Mouse (Mus musculus) liver, postnatal 0 days (tissue): Measurements from ENCODE around the gene Zfp72. TPM values are rescaled to one million over a fixed set of nuclear protein-coding genes. Genes with fewer than 3 reads are reported as not detected.

Experiments
- ATAC-seq: fragments of 200-750 bp; cut with Nextera tagmentation; 2 replicates; pipeline ENCODE4 v1.8.0; 2017; ENCODE audit warnings: mild to moderate bottlenecking, moderate library complexity
- DNase-seq: peaks from one replicate; pipeline ENCODE4 v3.0.0-alpha.2; 2016
- H3K27ac ChIP-seq: fragments of 300-500 bp; sonication (generic); 2 replicates; pipeline ENCODE4 v1.5.1; 2014; ENCODE audit warnings: antibody characterized with exemption, moderate library complexity, mild to moderate bottlenecking, low read depth
- H3K27me3 ChIP-seq: fragments of 300-500 bp; sonication (generic); 2 replicates; pipeline ENCODE4 v1.6.1; 2014; ENCODE audit warnings: low read length, control low read depth, mixed read lengths; ENCODE audit not compliant: insufficient read depth
- H3K36me3 ChIP-seq: fragments of 300-500 bp; sonication (generic); replicated peaks from 2 replicates; pipeline ENCODE4 v1.6.1; 2014; ENCODE audit warnings: mild to moderate bottlenecking, control low read depth, low read length, moderate library complexity, mixed read lengths; ENCODE audit not compliant: insufficient read depth
- H3K4me1 ChIP-seq: fragments of 300-500 bp; sonication (generic); 2 replicates; pipeline ENCODE4 v1.6.1; 2014; ENCODE audit warnings: antibody characterized with exemption, mild to moderate bottlenecking, control low read depth; ENCODE audit not compliant: insufficient read depth
- H3K4me2 ChIP-seq: fragments of 300-500 bp; sonication (generic); 2 replicates; pipeline ENCODE4 v1.6.1; 2014; ENCODE audit warnings: low read depth, mild to moderate bottlenecking, low read length, moderate library complexity, mixed read lengths
- H3K4me3 ChIP-seq: fragments of 300-500 bp; sonication (generic); 2 replicates; pipeline ENCODE4 v1.5.1; 2014; ENCODE audit warnings: low read depth, low read length
- H3K9ac ChIP-seq: fragments of 300-500 bp; sonication (generic); replicated peaks from 2 replicates; pipeline ENCODE4 v1.6.1; 2014; ENCODE audit warnings: mild to moderate bottlenecking, moderate library complexity
- H3K9me3 ChIP-seq: fragments of 300-500 bp; sonication (generic); 2 replicates; pipeline ENCODE4 v1.6.1; 2016; ENCODE audit warnings: mild to moderate bottlenecking, control low read depth, low read length, mixed read lengths
- CTCF ChIP-seq: sonication (generic); IDR thresholded peaks from 2 replicates; pipeline ENCODE4 v1.5.1; 2016; ENCODE audit warnings: antibody characterized with exemption, low read depth
- EP300 ChIP-seq: IDR thresholded peaks from 2 replicates; pipeline ENCODE4 v1.6.1; 2016; ENCODE audit warnings: antibody characterized with exemption, low read depth, mild to moderate bottlenecking
- WGBS: fragments of 180-500 bp; shearing (Covaris S2); extraction: QIAGEN DNeasy Blood & Tissue Kit; methylation state at CpG from one replicate; pipeline ENCODE4 v1.1.7; 2014; ENCODE audit not compliant: insufficient replicate concordance; 5-methylcytosine and 5-hydroxymethylcytosine counted together
- polyA plus RNA-seq: library from polyadenylated mRNA; unstranded; fragments of >200 nt; fragmentation: Nextera tagmentation; extraction: Ambion mirVana; gene quantifications from 2 replicates; pipeline ENCODE4 v1.2.1, GENCODE M21; 2015

The Zfp72 gene
- 0.60 and 0.70 TPM in 2 replicates for polyA plus RNA-seq

DNA sequence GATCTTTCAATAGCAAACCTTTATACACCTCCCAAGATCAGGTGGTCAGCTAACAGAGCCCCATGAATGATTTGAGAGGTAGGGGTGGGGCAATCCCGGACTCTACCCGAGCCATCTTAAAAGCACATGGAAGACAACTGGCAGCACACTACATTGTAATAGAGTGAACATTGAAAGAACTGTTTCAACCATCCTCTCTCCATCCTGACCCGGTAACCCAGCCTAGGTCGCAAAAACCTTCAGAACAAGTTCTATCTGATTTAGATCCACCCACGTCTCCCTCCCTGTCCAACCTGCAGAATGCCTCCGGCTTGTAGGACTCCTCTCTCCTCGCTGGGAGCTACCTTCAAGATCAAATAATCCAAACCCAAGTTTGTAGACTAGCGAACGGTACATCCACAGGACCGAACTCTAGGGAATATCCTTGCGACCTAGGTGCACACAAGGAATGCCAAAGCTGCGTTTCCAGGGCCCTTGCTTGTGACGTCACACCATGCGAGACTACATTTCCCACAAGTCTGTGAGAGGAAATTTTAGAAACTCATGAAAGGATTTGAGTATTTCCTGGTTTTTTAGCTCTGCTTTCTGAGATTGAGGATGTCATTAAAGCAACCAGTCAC, at the start of gene Zfp72:
TSS of gene Zfp72 (minus strand) at position 466 of the 620 bp plus-strand sequence.
- H3K36me3 ChIP-seq: no peaks in the 10 kb centered on the region
- peak within 1 kb of the TSS; percentile 79 for H3K4me2 ChIP-seq
- no peak within 1 kb of the TSS for H3K27ac ChIP-seq
- TF ChIP-seq EP300: no peak
- TF ChIP-seq CTCF: no peak
- peak within 1 kb of the TSS; percentile 61 for H3K9ac ChIP-seq
- WGBS: 3% methylated on average over 14 of the region's 14 CpGs
- peaks cover 8% of the 10 kb centered on the region; the same call in 1 of the 2 replicates for H3K4me1 ChIP-seq
- H3K27me3 ChIP-seq: no peaks in the 10 kb centered on the region
- ATAC-seq (peak; percentile 86), DNase-seq (peak; percentile 66)
- peak within 1 kb of the TSS; percentile 68 for H3K4me3 ChIP-seq
- no peaks in the 10 kb centered on the region for H3K9me3 ChIP-seq

DNA sequence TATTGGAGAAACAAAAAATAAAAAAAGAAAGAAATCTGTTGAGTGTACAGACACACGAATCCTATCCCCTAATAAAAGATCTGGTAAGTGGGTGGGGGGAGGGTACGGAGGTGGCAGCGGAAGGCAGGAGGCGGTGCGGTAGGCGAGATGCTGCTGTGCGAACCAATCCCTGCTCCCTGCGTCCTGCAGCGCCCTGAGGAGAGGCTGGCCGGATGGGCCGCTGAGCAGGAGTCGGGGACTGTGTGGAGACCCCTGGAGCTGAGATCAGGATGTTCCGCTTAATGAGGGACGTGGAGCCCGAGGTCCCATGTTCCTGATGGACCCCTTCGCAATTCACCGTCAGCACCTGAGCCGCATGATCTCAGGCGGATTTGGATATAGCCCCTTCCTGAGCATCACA, 49.3 kb upstream of the Zfp72 start:
- Histone ChIP-seq H3K9me3 (peaks cover 16% of the 10 kb centered on the region), H3K4me2 (no peak overlapping the region), H3K27me3 (no peaks in the 10 kb centered on the region), H3K36me3 (no peaks in the 10 kb centered on the region), H3K27ac (no peak overlapping the region), H3K9ac (no peak overlapping the region), H3K4me1 (no peaks in the 10 kb centered on the region), H3K4me3 (no peak overlapping the region)
- no peak for DNase-seq
- no peak for ATAC-seq
- TF ChIP-seq EP300: no peak
- no peak for TF ChIP-seq CTCF
- 26% methylated on average over 19 of the region's 19 CpGs for WGBS

DNA sequence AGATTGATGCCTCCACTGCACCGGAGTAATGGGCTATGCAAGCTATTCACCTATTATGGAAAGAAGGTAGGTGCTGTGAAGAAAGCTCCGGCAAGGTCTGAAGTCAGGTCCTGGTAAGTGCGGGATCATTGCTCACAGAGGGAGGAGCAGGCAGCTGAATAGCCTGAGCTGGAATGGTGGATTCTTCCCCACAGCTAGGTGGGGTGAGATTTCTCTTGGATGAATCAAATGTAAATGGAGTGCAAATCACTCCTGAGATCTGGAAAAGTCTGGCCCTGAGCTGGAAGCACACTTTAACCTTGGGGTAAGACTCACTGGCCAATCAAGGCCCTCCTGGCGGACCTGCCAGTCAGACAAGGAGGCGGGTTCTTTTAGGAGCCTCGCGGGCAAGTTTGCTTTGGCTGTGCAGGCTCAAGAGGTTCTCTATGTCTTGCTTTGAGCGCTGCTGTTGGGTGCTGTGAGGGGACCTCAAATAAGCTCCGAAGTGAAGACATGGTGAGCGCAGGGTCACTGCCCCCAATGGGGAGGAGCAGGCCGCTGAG, 8.7 kb upstream of the Zfp72 start, which contains the start of gene Ftl1-ps1:
TSS of gene Ftl1-ps1 (plus strand) at position 397 of the 542 bp plus-strand sequence.
- H3K9ac ChIP-seq: no peak within 1 kb of the TSS
- H3K27ac ChIP-seq: no peak within 1 kb of the TSS
- no peak within 1 kb of the TSS for H3K4me3 ChIP-seq
- H3K4me2 ChIP-seq: peak within 1 kb of the TSS; percentile 7; the same call in 1 of the 2 replicates
- no peaks in the 10 kb centered on the region for H3K27me3 ChIP-seq
- no peaks in the 10 kb centered on the region for H3K36me3 ChIP-seq
- ATAC-seq (no peak), DNase-seq (no peak)
- WGBS: 24% methylated on average over 11 of the region's 11 CpGs
- no peaks in the 10 kb centered on the region for H3K9me3 ChIP-seq
- TF ChIP-seq EP300 (no peak), CTCF (no peak)
- H3K4me1 ChIP-seq: no peaks in the 10 kb centered on the region

DNA sequence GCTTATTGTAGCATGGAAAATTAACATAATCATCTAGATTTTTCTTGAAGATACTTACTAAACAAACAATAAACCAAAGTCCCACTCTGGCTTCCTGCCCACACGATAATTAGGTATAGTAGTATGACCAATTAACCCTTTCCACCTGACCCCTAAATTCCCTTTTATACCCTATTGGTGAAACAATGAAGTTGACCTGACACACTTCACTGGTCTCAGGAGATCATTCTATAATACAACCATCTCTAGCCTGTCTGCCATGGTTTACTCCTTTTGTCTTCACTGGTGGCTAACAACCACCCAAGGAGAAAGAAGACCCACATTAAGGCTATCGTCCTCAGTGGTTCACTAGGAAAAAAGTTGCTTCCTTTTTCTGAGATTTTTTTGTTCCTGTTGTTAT, 520 bp upstream of the Zfp72 start:
- Histone ChIP-seq H3K27me3 (no peaks in the 10 kb centered on the region), H3K36me3 (no peaks in the 10 kb centered on the region), H3K4me2 (no peak overlapping the region), H3K27ac (no peak overlapping the region), H3K4me1 (peaks cover 8% of the 10 kb centered on the region; the same call in 1 of the 2 replicates), H3K4me3 (no peak overlapping the region), H3K9ac (no peak overlapping the region), H3K9me3 (no peaks in the 10 kb centered on the region)
- 59% methylated on average over 2 of the region's 2 CpGs for WGBS
- no peak for TF ChIP-seq CTCF
- no peak for TF ChIP-seq EP300
- DNase-seq: no peak
- no peak for ATAC-seq

DNA sequence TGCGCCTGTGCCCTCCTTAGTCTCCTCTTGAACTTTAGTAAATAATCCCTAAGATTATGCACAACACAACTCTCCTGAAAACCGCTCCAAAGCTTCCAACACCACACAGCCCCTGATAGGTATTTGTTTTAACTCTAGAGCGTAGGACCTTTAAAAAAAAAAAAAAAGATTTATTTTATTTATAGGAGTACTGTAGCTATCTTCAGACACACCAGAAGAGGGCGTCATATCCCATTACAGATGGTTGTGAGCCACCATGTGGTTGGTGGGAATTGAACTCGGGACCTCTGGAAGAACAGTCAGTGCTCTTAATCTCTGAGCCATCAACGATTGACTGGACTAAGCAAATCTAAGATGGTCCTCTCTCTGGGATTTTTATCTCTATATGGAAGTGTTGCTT, 906 bp downstream of the Zfp72 start:
- H3K9ac ChIP-seq: no peak overlapping the region
- H3K4me2 ChIP-seq: peak overlapping the region; percentile 79
- ATAC-seq (no peak), DNase-seq (no peak)
- H3K27me3 ChIP-seq: no peaks in the 10 kb centered on the region
- H3K4me3 ChIP-seq: peak overlapping the region; percentile 68; the same call in 1 of the 2 replicates
- TF ChIP-seq CTCF (peak; percentile 11; the same call in 1 of the 2 replicates), EP300 (no peak)
- H3K9me3 ChIP-seq: no peaks in the 10 kb centered on the region
- H3K4me1 ChIP-seq: peaks cover 8% of the 10 kb centered on the region; the same call in 1 of the 2 replicates
- whole genome bisulfite sequencing: 63% methylated on average over 6 of the region's 6 CpGs
- no peak overlapping the region for H3K27ac ChIP-seq
- no peaks in the 10 kb centered on the region for H3K36me3 ChIP-seq

DNA sequence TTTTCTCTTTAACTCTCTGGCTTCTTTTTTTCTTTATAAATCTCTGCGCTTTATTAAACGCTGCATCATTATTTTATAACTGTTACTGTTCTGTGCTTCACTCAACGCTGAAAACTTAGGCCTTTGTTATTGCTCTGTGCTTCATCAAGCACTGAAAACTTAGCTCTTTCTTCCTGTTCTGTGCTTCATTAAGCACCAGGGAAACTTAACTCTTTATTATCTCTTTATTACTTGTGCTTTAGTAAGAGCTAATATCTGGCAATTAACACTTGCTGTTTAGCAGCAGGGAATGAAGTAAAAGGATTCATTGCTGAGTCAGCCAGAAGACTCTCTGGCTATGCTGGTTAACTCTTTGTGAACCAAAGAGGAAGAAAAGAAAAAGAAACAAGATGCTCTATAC, 8.3 kb downstream of the Zfp72 start:
- H3K36me3 ChIP-seq: no peaks in the 10 kb centered on the region
- H3K4me1 ChIP-seq: no peaks in the 10 kb centered on the region
- no peak overlapping the region for H3K4me2 ChIP-seq
- H3K9ac ChIP-seq: no peak overlapping the region
- TF ChIP-seq CTCF (no peak), EP300 (no peak)
- H3K9me3 ChIP-seq: no peaks in the 10 kb centered on the region
- 75% methylated on average over 3 of the region's 3 CpGs for WGBS
- ATAC-seq (no peak), DNase-seq (no peak)
- H3K4me3 ChIP-seq: no peak overlapping the region
- H3K27ac ChIP-seq: no peak overlapping the region
- H3K27me3 ChIP-seq: no peaks in the 10 kb centered on the region
